Mouse (Mus musculus) E14TG2a.4 (cell line): ENCODE measurements around the gene Ada.

Source experiments
- CTCF ChIP-seq: conservative IDR thresholded peaks from 2 replicates; pipeline ENCODE4 v1.5.1; 2014; ENCODE audit warnings: low read length
- NANOG ChIP-seq: IDR thresholded peaks from 2 replicates; pipeline ENCODE4 v1.6.1; 2014; ENCODE audit warnings: borderline replicate concordance, low read length, mixed read lengths
- POU5F1 ChIP-seq: IDR thresholded peaks from 2 replicates; pipeline ENCODE4 v1.6.1; 2014; ENCODE audit warnings: low read length, borderline replicate concordance

DNA sequence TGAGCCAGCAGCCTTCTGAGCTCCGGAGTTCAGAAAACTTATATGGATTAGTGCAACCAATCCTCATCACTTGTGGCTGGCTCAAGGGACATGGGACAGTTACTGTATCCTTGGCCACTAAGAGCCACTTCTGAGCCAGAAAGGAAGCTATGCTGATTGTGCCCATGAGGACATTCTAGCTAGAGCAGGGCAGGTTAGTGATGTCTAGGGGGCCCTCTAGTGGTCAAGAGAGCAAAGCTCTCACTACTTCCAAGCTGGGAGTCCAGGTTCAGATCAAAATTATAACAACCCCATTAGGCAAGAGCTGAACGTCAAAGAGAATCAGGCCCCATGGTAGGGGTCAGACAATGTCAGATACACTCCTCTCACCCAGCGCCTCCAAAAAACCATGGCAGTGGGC, 37.7 kb upstream of the Ada start:
- TF ChIP-seq CTCF (peak; percentile 73), NANOG (no peak), POU5F1 (no peak)
